Mouse (Mus musculus) kidney, postnatal 25 days (tissue): ENCODE data around the gene Cacna1c.

Experiments used
- DNase-seq, 2 experiments: peaks; one replicate each; pipeline ENCODE4 v3.0.0; 2021; ENCODE audit warnings: mixed read lengths in 2 of 2

Gene Cacna1c

DNA sequence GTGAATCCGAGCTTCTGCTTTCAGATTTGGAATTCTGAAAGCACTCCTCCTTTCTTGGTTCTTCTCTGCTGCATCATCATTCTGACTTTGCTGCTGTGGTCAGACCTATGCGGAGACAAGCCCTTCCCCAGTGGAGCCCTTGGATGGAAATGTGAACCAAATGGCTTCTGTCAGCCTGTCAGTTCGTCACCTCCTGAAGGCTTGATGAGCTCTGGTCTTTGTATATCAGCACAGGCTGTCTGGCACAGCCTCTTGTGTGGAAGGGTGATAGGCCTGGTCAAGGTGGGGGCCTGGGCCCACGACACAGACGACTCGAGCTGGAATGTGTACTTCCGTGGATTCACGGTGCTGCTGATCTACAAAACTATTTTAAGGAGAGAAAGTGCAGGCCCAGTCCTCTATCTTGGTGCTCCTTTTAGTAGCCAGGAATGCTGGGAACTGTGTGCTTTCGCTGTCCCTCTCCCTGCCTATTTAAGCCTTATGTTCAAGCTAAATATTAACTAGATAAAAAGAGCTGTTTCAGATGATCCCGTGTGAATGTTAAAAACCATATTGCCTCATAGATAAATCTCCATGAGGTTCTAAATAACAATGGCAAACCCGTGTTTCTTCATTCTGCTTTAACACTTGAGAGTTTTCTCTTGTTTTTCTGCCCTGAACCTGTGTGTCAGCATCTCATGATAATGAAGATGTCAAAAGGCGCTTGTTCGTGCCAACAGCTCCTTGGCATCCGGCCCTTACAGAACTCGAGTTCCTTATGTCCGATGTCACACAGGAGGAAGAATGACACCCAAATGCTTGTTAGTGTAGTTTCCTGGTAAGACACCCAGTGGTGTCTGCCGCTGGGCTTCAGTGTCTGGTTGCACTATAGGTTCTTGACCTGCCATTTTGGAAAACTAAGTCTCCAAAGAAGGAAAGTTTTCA is at the start of gene Cacna1c:
Cacna1c (minus strand) TSS at position 37 of the 924 bp plus-strand sequence.
- no peak for DNase-seq

DNA sequence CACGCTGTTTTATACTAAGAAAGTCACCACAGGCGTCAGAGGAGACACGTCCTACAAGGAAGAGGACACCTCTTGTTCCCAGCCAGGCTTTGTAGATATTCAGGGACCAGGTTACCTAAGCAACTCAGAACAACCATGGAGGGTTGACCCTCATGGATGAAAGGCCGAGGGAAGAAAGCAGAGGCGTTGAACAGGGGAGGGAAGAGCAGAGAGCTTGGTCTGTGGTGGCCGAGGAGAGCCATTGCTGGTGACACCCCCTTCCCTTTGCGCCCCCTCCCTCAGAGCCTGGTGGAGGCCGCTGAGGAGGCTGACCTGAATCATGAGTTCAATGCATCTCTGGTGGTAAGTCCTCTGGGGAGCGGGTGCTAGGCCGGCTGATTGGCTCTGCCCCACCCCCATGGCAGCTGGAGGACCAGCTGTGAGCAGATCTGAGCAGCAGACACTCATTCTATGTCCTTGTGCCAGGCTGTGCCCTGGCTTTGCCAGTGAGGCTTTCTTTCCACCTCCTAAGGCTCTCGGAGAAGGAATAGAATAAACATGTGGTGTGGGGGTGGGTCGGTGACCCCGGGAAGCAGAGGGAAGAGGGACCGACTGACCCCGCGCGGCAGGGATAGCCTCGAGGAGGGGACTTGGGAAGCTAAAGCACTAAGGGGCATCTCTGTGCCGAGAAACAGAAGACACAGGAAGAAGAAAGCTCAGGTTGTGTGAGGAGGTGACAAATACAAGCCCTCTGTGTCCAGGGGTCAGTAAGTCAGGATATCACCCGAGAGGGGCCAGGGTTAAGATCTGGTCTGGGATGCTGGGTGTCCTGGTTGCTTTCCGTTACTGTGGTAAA is 44.9 kb upstream of the Cacna1c start:
- DNase-seq, result no peak

DNA sequence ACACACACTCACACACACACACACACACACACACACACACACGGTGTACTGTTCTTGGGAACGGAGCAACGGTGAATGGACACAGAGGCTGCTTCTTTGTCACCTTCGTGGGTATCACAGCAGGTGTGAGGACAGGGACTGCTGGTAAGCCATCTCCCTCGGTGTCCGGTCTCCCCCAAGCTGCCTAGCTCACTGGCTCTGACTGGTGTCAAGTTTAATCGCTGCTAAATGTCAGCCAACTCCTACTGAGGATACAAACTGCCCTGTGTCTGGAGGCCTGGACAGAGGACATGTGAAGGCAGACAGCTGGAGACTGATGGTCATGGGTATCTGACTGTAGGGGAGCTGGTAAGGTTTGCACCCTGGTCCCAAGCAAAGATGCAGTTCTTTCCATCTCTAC is 44.0 kb upstream of the Cacna1c start:
- DNase-seq, result no peak

DNA sequence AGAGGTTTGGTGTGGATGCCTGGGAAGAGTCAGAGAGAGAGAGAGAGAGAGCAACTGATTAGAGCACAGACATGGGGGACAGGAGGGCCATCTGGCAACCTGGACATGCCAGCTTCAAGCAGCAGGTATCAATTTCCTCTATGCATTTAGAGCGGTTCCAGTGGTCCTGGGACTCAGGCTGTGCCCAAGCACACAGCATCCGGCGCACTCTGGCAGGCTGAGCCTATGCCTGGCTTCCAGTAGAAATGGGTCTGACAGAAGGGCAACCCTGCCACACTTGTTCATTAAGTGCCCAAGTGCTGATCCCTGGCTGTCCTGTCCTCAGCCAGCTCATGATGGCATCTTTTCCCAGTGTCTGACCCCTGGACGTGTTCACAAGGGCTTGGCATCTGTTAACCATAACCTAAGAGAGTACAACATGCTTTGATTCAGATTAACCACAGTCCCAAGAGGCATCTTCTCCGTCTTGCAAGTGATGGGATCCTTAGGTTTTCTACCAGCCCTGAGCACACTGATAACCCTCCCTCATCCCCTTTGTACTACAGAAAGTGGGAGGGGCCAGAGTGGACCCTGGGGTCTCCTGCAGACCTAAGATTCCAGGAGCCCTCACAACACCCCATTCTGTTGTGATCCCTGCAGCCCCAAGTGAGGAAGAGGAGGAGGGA is 43.3 kb upstream of the Cacna1c start:
- DNase-seq, result no peak

DNA sequence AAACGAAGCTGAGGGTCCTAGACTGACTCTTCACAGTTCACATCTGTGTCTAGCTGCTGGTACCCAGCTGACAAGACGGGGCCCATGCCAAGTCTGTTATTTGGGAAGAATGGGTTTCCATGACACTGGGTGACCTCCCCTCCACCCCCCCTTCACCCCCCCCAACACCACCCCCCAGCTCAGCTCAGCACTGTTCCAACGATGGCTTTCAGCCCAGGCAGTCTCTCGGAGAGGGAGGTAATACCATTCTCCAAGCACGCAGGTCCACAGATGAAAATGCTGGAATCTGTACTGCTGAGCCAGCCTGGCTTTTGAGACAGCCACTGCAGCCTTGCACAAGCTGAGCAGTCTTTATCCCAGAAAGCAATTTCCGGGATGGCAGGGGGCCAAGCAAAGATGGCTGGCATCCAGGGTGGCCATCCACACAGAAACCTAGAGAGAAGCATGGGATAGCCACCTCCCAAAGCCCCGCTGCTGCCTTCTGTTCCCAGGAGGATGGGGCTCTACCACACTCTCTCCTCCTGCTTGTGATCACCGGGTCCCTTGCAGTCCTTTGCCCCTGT is 41.3 kb upstream of the Cacna1c start:
- DNase-seq, result peak in 1 of 2 experiments; percentile 52

DNA sequence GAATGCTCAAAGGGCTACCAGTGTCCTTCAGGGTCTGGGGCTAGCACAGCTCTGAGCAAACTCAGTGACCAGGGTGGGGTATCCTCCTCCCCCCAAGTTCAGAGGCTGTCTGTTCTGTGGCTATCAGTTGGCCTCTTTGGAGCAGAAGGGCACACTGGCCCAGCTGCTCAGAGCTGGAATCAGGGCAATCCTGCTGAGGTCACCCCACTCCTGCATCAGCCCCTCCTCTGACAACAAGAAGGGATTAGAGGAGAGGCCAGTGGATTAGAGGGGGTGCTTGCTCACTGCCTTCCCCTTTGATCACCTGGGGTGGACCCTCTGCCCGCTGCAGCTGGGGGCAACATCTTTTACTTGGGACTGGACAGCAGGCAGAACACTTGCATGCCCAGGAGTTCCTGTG is 40.0 kb upstream of the Cacna1c start, which contains the start of gene Cacna2d4:
Cacna2d4 (plus strand) TSS at position 286 of the 400 bp plus-strand sequence.
- DNase-seq, result no peak

DNA sequence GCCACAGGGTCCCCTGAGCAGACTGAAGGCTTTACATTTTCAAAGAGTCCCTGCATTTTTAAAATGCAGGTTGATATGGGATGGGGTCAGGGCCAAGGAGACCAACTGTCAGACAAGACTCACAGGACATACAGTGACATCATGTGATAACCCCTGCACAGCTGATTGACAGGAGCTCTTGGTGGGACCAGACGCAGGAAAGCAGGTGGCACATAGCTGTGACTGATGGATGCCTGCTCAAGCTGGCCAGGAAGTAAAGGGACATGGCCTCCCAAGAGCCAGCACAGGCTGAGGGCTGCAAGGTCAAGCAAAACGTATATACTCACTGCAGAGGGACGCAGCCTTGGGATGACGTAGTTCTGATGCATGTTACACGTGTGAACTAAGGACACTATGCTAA is 39.2 kb upstream of the Cacna1c start:
- no peak for DNase-seq

DNA sequence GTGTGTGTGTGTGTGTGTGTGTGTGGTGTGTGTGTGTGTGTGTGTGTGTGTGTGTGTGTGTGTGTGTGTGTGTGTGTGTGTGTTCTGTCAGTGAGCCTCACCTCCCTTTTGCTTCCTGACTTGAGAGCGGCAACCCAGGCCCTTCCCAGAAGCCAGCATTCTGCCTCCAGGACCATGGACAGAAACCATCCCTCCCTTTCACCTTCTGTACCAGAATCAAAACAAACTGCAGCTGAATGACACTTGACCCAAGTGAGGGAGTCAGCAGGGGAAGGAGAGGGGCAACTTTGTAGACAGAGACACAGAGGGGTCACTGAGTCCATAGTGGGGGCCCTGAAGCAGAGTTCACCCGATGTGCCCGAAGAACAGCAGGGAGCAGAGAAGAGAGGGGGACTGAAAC is 36.8 kb upstream of the Cacna1c start:
- DNase-seq, result peak in 1 of 2 experiments; percentile 31

DNA sequence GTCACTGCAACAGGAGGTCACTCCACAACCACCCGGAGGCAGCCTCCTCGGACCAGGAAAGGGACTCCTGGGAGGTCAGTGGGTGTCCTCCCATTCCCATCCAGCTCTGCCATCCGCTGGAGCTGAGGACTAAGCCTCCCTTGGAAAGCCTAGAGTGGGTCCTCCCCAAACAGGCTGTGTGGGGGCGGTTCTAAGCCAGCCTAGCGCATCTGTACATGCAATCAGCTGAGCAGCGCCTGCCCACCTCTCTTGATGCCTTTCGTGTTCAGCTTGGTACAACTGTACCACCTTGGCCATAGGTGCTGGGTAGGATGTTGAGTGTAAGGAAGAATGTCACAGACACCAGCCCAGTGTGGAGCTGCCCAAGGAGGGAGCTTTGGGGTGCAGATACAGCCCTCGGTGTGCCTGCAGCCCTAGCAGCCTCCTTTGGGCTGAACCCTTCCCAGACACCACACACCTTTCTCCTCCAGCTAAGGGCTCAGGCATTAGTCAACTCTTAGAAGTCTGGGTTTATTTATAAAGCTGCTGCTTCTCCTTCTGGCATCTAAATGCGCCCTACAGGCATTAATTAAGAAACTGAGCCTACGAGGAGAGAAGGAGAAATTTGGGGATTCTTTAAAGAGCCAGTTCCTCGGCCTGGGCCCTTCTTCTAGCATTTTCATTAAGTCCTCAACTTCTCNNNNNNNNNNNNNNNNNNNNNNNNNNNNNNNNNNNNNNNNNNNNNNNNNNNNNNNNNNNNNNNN is 32.8 kb upstream of the Cacna1c start:
- no peak for DNase-seq

DNA sequence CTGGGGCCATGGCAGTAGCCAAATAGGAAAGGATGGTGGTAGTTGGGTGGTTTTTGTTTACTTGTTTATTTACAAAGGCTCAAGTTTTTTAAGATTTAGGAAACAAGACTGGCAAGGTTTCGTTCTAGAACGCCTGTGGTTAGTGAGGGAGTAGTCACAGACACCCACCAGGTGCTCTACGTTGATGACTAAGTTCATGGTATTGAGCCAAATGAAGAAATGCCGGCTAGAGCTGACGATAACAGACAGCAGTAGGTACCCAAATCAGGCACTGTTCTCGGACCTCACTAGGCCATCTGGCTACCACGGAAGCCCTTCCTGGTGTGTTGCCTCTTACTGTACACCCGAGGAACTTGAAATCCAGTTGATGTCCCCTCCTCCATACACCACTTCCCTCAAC is 30.8 kb upstream of the Cacna1c start:
- DNase-seq, result no peak

- peak in 1 of 2 experiments; percentile 6 for DNase-seq
Observed at GRCm38 (mm10) chr6:119225731-119226130, 29.5 kb upstream of the Cacna1c start.

GRCm38 (mm10) chr6:119225226-119225625 is 29.0 kb upstream of the Cacna1c start:
- peak in 1 of 2 experiments; percentile 12 for DNase-seq

GRCm38 (mm10) chr6:119224451-119225195 is 28.4 kb upstream of the Cacna1c start:
- peak in 1 of 2 experiments; percentile 11 for DNase-seq

DNA sequence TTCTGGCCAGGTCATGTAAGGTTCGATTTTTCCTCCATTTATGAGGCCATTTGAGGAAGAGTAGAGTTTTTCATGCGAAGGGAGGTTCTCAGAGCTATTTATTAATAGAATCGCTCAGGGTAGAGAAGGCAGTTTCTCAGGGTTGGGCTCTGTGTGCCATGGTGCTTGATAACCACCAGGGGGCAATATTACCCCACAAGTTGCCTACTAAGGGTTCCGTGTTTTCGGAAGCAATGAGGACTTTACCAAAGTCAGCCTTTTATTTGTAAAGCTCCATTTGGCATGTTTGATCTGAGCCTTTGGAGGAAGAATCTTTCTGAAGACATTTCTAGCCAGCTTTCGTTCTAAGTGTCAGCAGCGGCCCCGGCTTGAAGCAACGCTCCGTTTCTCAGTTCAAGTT is 24.1 kb upstream of the Cacna1c start:
- peak; percentile 29 to 49 for DNase-seq

- DNase-seq, result peak in 1 of 2 experiments; percentile 20
Observed at GRCm38 (mm10) chr6:119219237-119219870, 23.1 kb upstream of the Cacna1c start.

DNA sequence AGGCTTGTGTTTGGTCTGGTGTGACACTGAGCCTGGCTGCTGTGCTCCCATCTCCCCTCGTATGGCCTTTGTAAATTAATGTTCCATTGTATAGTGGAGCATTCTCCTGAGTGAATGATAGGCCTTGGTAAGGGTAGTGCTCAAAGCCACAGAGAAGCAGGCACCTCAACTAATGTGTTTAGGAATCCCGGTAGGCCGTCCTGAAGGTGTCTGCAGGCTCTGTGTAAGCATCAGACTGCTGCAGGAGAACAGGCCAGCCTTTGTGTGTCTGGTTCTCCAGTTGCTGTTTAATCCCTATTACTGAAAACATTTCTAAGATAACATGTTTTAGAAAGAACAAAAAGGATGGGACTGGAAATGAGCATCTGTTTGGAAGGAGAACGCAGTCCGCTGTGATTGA is 22.4 kb upstream of the Cacna1c start:
- peak in 1 of 2 experiments; percentile 14 for DNase-seq

DNA sequence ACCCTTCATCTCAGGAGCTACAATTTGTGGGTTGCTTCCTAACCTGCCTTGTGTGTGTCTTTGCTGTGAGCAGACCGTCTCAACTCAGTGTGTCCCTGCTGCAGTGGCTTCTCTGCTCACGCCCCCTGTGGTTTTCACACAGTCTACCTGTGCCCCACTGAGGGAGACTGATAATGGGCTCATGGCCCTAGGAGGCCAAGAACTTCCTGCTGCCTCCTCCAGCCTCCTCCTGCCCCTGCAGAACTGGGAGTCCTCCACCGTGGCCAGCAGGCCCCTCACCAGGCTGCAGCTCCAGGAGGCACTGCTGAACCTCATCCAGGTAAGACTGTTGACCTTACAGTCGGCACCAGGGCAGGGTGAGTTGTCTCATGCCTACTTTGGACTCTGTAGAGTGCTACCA is 21.4 kb upstream of the Cacna1c start:
- DNase-seq, result peak; percentile 0 to 19

DNA sequence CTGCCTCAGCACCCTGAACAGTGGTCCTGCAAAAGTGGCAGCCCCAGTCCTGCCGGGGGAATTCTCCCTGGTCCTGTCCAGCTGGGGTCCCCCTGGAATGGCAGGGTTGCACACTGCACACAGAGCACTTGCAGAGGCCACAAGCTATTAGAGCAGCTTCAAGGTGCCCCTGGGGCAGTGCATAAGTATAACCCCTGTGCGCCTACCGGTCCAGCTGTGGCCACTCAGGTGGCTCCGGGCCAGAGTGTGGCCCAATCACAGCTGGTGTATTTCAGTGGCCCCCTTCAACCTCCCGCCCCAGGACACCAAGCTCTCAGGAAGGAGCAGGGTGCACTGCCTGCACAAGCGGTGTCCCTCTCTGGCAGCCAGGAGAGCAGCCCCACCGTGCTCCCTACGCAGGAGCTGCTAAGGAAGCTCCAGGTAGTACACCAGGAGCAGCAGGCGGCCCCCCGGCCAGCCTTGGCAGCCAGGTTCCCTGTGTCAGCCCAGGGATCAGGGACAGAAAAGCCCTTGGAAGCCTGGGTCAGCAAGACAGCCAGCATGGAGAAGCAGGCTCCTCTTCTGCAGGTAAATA is 18.9 kb upstream of the Cacna1c start:
- DNase-seq, result no peak

GRCm38 (mm10) chr6:119214190-119214589 is 18.0 kb upstream of the Cacna1c start:
- no peak for DNase-seq

GRCm38 (mm10) chr6:119213375-119213774 is 17.2 kb upstream of the Cacna1c start:
- no peak for DNase-seq
